Mouse (Mus musculus) embryo, embryonic 11 days (tissue): ENCODE measurements around the gene Dna2.

ENCODE experiments used
- DNase-seq: peaks from one replicate; pipeline ENCODE4 v3.0.0-alpha.2; 2015

The Dna2 gene

DNA sequence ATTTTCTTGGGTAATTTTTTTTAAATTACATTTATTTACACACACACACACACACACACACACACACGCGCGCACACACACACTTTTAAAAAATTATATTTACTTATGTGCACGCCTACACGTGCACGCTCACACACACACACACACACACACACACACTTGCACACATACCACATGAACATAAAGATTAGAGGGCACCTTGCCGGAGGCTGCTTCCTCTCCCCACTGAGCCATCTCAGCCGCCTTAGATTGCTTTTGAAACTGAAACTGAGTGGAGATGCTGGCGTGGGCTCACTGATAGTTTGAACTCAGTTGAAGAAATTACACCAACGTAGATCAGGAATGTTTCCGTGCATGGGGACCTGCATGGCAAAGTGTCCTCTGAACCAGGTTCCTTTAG lies 37.2 kb downstream of the Dna2 start:
- no peak for DNase-seq

DNA sequence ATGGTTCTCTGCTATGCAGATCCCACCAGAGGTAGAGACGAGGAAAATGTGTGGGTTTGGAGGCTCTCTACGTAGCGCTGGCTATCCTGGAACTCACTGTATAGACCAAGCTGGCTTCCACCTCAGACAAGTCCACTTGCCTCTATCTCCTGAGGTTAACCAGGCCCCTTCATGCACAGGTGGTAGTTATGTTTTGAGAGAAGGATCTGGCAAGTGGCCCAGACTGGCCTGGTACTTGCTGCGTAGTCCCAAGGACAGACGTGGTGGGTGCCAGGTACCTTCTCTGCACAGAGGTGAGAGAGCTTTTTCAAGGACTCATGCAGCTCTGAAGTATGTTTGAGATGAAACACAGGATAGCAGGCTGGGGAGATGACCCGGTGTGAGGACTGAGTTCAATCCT lies 37.7 kb downstream of the Dna2 start:
- no peak for DNase-seq

GRCm38 (mm10) chr10:62987341-62987740 lies 40.5 kb downstream of the Dna2 start:
- peak; percentile 38 for DNase-seq

GRCm38 (mm10) chr10:62990636-62991035 lies 43.8 kb downstream of the Dna2 start:
- DNase-seq = no peak

- DNase-seq = no peak
Observed at GRCm38 (mm10) chr10:62993991-62994390, 47.2 kb downstream of the Dna2 start.

- DNase-seq = no peak
Observed at GRCm38 (mm10) chr10:63000584-63000983, 53.8 kb downstream of the Dna2 start.

- no peak for DNase-seq
Observed at GRCm38 (mm10) chr10:63003252-63003651, 56.4 kb downstream of the Dna2 start.

GRCm38 (mm10) chr10:63004556-63004955 lies 57.7 kb downstream of the Dna2 start:
- no peak for DNase-seq

DNA sequence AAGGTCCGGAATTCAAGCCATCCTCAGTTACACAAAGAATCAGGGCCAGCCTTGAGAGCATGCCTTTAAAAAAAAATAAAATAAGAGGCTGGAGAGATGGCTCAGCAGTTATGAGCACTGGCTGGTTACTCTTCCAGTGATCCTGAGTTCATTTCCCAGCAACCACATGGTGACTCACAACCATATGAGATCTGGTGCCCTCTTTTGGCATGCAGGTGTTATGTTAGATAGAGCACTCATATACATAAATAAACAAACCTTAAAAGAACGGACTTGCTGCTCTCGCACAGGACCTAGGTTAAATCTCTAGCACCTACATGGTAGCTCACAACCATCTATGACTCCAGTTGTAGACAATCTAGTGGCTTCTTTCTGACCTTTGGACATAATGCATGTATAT lies 61.4 kb downstream of the Dna2 start:
- no peak for DNase-seq

DNA sequence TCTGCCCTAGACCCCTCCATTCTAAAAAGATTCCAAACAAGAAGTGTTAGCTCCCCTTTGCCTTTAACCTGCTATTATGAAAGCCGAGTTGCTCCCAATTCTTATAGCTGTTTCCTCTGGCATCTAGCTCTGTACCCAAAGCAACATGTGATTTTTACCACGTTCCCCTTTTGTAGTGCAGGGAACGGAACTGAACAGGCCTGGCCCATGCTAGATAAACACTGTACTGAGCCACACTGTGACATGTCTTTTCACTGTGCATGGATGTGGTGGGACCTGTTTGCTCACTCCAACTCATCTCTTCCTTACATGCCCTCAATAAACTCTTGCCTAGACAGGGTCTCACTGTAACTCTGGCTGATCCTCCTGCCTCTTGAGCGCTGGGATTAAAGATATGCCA lies 63.4 kb downstream of the Dna2 start:
- no peak for DNase-seq

- DNase-seq = no peak
Observed at GRCm38 (mm10) chr10:63011556-63011955, 64.7 kb downstream of the Dna2 start.

DNA sequence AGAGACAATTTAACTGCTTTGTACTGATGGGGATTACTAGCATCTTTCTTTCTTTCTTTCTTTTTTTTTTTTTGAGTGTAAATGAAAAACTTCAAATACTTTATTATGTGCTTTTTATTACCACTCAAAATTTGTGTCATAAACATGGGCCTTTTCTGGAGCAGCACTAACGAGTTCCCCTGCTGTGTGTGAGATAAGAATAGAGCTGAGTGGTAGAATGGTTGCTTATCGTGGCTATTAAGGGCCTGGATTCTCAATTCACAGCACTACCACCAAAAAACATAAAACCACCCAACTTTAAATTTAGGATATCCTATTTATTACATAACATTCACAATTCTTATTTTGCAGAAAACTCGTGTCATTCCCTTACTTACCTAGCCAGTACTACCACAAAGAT lies 66.7 kb downstream of the Dna2 start:
- DNase-seq = no peak

DNA sequence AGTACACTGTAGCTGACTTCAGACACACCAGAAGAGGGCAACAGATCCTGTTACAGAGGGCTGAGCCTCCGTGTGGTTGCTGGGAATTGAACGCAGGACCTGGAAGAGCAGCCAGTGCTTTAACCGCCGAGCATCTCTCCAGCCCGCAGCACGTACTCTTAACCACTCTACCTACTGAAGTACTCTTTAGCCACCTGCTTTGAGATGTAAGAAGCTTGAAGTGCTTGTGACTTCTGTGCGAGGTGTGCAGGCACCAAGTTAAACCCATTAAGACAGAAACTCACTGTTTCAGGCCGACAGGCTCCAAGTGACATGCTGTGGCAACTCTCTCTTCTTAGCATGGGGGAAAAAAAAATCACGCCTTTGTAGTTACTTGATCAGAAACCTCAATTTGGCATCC lies 67.3 kb downstream of the Dna2 start:
- no peak for DNase-seq

GRCm38 (mm10) chr10:63019304-63019703 lies 72.5 kb downstream of the Dna2 start:
- no peak for DNase-seq

- DNase-seq = no peak
Observed at GRCm38 (mm10) chr10:63021702-63022101, 74.9 kb downstream of the Dna2 start.

DNA sequence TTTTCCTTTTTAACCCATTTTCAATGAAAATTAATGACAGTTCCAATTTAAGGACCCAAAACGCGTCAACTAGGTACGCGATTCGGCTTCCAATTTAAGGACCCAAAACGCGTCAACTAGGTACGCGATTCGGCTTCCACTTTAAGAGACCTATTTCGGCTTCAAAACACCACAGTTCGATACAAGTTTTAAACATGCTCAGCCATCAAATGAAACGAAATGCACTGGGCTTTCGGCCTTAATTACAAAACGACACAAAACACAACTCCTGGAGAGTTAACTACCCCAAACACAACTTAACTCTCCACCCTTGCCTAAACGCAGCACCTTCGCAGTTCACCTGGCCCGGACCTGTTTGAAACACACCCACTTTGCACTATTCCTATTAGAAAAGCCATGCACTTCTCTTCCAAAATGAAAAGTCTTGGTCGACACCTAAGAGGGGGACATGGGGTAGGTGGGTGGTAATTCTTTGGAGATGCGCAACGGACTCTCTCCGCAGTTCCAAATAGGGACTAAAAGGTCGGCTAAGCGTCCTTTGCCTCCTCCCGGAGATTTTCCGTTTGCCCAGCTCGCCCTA lies 75.8 kb downstream of the Dna2 start:
- DNase-seq = peak; percentile 10

DNA sequence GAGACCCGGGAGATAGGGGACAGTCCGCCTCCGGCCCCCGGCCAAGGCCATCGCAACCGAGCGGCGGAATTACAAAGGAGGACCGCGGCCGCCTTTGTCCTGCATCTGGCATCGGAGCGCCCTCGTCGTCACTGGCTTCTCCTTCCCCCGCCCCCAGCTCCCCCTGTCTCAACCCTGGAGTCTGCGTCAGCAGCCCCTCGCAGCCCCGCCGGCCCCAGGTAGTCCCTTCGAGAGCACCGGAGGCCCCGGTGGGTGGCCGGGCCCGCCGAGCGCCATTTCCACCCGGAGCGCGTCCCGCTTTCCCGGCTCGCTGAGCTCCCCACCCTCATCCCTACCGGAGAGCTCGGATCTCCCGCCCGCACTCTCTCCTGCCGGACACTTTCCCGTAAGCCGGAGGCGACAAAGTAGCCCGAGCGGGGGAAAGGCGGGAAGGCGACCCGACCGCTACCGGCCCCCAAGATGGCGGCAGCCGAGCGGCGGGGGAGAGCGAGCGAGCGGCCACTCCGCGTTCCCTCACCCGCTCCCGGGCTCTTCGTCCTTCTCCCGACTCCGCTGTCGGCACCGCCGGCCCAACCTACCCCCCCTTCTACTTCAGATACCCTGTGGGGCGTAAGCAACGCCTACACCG lies 76.4 kb downstream of the Dna2 start:
- DNase-seq = peak; percentile 76
